Mouse (Mus musculus): ENCODE measurements around the gene Npepps. TPM values are rescaled to one million over a fixed set of nuclear protein-coding genes. Genes with fewer than 3 reads are reported as not detected.
"Not testable (repeated sequence)": the region's sequence is repeated elsewhere in the genome, so short reads cannot be mapped to it uniquely, and the experiment has no call there.

Gene Npepps
- polyA plus RNA-seq, 1 experiment: 97.4 TPM

DNA sequence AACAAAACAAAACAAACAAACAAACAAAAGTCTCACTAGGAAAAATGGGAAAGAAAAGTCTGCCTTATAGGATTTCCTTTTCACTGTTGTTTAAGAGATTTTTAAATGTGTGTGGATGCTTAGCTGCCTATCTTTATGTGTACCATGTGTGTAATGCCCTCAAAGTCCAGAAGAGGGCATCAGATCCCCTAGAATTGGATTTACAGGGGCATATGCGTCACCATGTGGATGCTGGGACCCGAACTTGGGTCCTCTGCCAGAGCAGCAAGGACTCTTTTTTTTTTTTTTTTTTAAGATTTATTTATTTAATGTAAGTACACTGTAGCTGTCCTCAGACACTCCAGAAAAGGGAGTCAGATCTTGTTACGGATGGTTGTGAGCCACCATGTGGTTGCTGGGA is 33.7 kb upstream of the Npepps start:
- 0 out of 2 replicates have a peak, but pooled peaks have one; percentile 13 for TF ChIP-seq CTCF (IDR thresholded peaks at IDR 0.05; ENCODE audit: borderline replicate concordance, insufficient read depth, low read depth, low read length)
- TF ChIP-seq POLR2A (IDR thresholded peaks at IDR 0.05; ENCODE audit: borderline replicate concordance, insufficient read depth, low read length): no peak
- H3K27ac ChIP-seq (ENCODE audit: insufficient read depth, low read length): no peak overlapping the region
- 88% methylated on average over 3 of the region's 3 CpGs for WGBS
- no peaks in the 10 kb centered on the region for H3K27me3 ChIP-seq (ENCODE audit: control insufficient read depth, insufficient read depth, low read length)
- DNase-seq: no peak
- no peak overlapping the region for H3K4me3 ChIP-seq (replicated peaks; ENCODE audit: insufficient read depth, low read depth, low read length)
- 0 out of 2 replicates have a peak, but pooled peaks cover 4% of the 10 kb centered on the region for H3K4me1 ChIP-seq (ENCODE audit: control insufficient read depth, insufficient read depth, low read length)

DNA sequence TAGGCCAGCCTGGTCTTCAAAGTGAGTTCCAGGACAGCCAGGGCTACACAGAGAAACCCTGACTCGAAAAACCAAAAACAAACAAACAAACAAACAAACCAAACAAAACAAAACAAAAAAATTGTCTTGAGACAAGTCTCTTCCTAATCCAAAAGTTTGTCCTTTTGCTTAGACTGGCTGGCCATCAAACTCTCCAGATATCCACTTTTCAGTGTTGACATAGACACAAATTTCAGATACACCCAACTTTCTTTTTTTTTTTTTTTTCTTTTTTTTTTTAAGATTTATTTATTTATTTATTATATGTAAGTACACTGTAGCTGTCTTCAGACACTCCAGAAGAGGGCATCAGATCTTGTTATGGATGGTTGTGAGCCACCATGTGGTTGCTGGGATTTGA is 32.4 kb upstream of the Npepps start:
- H3K4me1 ChIP-seq (ENCODE audit: control insufficient read depth, insufficient read depth, low read length); H3K27ac ChIP-seq (ENCODE audit: insufficient read depth, low read length); H3K27me3 ChIP-seq (ENCODE audit: control insufficient read depth, insufficient read depth, low read length); DNase-seq; H3K4me3 ChIP-seq (replicated peaks; ENCODE audit: insufficient read depth, low read depth, low read length): not testable (repeated sequence)
- WGBS: 97% methylated on average over 1 of the region's 1 CpGs

DNA sequence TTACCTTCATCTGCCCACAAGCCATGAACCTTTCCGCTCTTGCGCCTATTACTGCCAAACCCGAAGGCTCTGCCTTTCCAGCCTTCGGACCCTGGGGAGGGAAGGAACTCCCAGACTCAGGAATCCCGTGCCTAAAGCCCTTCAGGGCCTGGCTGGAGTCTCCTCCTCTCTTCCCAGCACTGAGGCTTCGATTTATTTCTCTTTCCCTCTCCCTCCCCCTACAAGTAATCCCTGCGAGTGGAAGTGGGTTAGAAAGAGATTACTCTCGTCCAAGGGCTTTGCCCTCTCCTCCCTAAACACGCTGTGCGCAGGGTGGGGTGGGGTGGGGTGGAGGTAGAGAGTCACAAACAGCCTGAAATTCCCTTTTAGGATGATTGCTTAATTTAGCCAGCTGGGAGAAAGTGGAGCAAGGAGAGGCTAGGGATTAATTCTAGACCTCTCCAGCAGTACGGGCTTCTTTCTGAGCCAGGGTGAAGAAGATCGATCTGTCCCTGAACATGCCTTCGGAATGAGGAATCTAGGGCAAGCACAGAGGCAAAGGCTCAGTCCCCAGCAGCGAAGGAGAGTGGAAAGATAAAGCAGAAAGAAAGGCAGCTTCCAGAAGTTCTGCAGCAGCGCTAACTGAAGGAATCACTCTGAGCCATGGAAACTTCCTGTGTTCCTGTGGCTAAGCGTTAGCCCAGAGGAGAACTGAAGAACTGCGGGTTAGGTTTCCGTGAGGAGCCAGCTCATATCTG is 30.6 kb upstream of the Npepps start:
- DNase-seq: peak in 1 of 2 experiments; percentile 44
- Histone ChIP-seq H3K4me3 (replicated peaks; ENCODE audit: insufficient read depth, low read depth, low read length) (peak overlapping the region; percentile 49), H3K27ac (ENCODE audit: insufficient read depth, low read length) (0 out of 2 replicates have a peak overlapping the region, but pooled peaks have one; percentile 16), H3K4me1 (ENCODE audit: control insufficient read depth, insufficient read depth, low read length) (0 out of 2 replicates have a peak, but pooled peaks cover 4% of the 10 kb centered on the region), H3K27me3 (ENCODE audit: control insufficient read depth, insufficient read depth, low read length) (no peaks in the 10 kb centered on the region)
- 14% methylated on average over 18 of the region's 18 CpGs for WGBS
- no peak for TF ChIP-seq CTCF (IDR thresholded peaks at IDR 0.05; ENCODE audit: borderline replicate concordance, insufficient read depth, low read depth, low read length)
- no peak for TF ChIP-seq POLR2A (IDR thresholded peaks at IDR 0.05; ENCODE audit: borderline replicate concordance, insufficient read depth, low read length)

DNA sequence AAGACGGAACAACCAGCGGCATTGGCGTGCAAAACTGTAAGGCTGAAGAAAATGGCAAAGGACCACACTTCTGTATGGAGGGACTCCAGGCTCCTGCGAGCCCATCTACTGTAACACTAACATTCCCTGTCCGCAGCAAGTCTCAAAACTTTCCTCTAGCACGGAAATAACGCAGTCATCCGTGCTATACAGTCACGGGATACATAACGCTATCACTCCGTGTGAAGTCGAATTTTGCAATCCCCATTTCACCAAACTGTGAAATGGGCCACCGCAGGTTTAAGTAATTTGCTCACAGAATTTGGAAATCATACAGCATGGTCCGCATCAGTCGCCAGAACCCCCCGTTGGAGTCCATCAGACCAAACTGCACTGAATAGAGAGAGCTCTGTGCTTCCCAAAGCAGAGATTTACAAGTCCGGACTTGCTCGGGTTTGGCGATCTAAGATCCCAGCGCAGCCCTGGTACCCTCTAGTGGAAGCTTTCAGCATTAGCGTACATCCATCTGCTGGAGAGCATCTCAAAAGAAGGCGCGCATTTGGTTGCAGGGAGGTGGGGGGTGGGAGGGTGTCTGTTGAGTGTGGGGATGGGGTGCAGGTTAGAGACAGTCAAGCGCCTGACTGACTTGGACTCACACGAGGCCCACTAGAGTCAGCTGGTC is 29.6 kb upstream of the Npepps start:
- H3K4me3 ChIP-seq (replicated peaks; ENCODE audit: insufficient read depth, low read depth, low read length): peak overlapping the region; percentile 67
- WGBS: under 1% methylated on average over 25 of the region's 25 CpGs
- no peaks in the 10 kb centered on the region for H3K27me3 ChIP-seq (ENCODE audit: control insufficient read depth, insufficient read depth, low read length)
- peak; percentile 84 to 86 for DNase-seq
- 0 out of 2 replicates have a peak, but pooled peaks cover 4% of the 10 kb centered on the region for H3K4me1 ChIP-seq (ENCODE audit: control insufficient read depth, insufficient read depth, low read length)
- H3K27ac ChIP-seq (ENCODE audit: insufficient read depth, low read length): peak overlapping the region; percentile 29; the same call in 1 of the 2 replicates
- TF ChIP-seq CTCF (IDR thresholded peaks at IDR 0.05; ENCODE audit: borderline replicate concordance, insufficient read depth, low read depth, low read length) (peak; percentile 85), POLR2A (IDR thresholded peaks at IDR 0.05; ENCODE audit: borderline replicate concordance, insufficient read depth, low read length) (no peak)

DNA sequence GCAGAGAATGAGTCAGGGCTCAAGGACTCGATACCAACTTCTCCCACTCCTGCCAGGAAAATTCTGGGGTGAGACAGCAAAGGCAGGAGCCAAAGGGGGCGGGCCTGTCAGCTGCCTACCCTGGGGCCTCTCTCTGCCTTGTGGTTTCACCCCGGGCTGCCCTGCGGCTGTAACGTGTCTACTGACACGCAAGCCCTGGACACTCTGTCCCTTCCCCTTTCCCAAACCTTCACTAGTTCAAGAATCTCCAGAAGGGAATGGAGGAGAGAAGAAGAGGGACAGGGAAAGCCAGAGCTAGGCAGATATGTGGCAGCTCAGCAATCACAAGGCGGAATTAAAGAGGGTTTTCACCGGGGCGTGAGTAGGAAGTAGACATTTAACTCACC is 29.0 kb upstream of the Npepps start:
- Histone ChIP-seq H3K4me1 (ENCODE audit: control insufficient read depth, insufficient read depth, low read length) (0 out of 2 replicates have a peak, but pooled peaks cover 4% of the 10 kb centered on the region), H3K4me3 (replicated peaks; ENCODE audit: insufficient read depth, low read depth, low read length) (peak overlapping the region; percentile 67), H3K27ac (ENCODE audit: insufficient read depth, low read length) (peak overlapping the region; percentile 29; the same call in 1 of the 2 replicates), H3K27me3 (ENCODE audit: control insufficient read depth, insufficient read depth, low read length) (no peaks in the 10 kb centered on the region)
- DNase-seq: peak; percentile 57 to 66
- WGBS: 2% methylated on average over 9 of the region's 9 CpGs
- no peak for TF ChIP-seq CTCF (IDR thresholded peaks at IDR 0.05; ENCODE audit: borderline replicate concordance, insufficient read depth, low read depth, low read length)

DNA sequence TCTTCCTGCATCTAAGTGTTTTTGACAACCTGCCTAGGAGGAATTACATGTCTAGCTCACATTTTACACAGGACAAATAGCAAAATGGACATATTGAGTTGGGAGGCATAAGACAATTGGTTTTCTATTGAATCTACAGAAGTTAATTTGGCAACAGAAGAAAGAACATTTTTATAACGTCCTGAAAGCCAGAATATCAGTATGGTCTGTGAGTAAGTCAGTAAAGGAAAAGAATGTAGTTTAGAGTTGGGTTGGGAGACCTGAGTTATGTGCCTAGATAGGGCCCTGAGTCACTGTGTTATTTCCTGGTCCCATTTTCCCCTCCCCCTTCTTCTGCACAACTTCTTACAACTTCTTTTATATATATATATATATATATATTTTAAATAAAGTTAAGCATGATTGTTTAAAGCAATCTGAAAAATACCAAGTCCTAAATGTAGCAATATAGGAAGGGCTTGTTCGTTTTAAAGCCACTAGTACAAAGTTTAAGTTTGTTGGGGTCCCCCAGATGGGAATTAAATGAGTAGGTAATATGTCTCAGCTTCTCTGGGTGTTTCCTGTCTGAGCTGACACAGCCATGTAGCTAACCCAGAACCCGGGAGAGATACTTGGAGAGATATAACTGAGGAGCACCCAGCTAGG is 28.5 kb upstream of the Npepps start:
- no peak for DNase-seq
- WGBS: 66% methylated on average over 3 of the region's 3 CpGs

DNA sequence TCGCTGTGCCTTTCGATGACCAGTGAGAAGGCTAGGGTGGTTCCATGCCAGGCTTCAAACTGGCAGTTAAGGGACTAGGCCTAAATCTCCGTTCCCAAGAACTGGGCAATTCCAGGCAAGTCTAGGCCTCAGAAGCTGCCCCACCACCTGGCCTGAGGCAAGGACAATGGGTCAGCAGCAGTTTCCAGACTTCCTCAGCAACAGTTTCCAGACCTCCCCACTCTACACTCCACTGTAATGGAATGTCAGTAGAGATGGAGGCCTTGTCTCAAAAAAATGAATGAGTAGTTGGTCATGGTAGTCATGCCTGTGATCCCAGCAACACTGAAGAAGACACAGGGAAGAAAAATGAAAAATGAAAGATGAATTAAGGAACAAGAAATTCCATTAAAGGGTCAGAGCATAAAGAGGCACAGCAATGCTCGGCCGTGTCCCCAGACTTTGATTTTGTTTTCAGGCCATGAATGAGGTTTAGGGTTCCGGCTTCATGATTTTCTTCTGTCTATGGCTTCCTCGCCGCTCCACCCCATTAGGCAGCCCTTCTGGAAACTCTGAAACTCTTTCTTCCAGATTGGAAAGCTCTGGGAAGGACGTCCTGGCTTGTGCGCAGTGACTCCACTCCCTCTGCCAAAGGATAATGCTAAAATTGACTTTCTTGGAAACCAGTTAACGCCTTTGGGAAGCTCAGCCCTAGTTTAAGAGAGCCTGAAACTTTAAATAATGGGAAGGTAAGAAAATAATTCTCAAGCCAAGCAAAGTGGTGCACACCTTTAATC is 27.0 kb upstream of the Npepps start:
- H3K27me3 ChIP-seq (ENCODE audit: control insufficient read depth, insufficient read depth, low read length): no peaks in the 10 kb centered on the region
- TF ChIP-seq CTCF (IDR thresholded peaks at IDR 0.05; ENCODE audit: borderline replicate concordance, insufficient read depth, low read depth, low read length) (no peak), POLR2A (IDR thresholded peaks at IDR 0.05; ENCODE audit: borderline replicate concordance, insufficient read depth, low read length) (no peak)
- H3K4me3 ChIP-seq (replicated peaks; ENCODE audit: insufficient read depth, low read depth, low read length): no peak overlapping the region
- no peak overlapping the region for H3K27ac ChIP-seq (ENCODE audit: insufficient read depth, low read length)
- 0 out of 2 replicates have a peak, but pooled peaks cover 4% of the 10 kb centered on the region for H3K4me1 ChIP-seq (ENCODE audit: control insufficient read depth, insufficient read depth, low read length)
- no peak for DNase-seq
- WGBS: 91% methylated on average over 11 of the region's 11 CpGs

More for the DNA sequence above, 28.5 kb upstream of the Npepps start:
- Histone ChIP-seq H3K27ac (ENCODE audit: insufficient read depth, low read length) (no peak overlapping the region), H3K4me1 (ENCODE audit: control insufficient read depth, insufficient read depth, low read length) (0 out of 2 replicates have a peak, but pooled peaks cover 4% of the 10 kb centered on the region), H3K27me3 (ENCODE audit: control insufficient read depth, insufficient read depth, low read length) (no peaks in the 10 kb centered on the region), H3K4me3 (replicated peaks; ENCODE audit: insufficient read depth, low read depth, low read length) (no peak overlapping the region)
- TF ChIP-seq CTCF (IDR thresholded peaks at IDR 0.05; ENCODE audit: borderline replicate concordance, insufficient read depth, low read depth, low read length) (no peak), POLR2A (IDR thresholded peaks at IDR 0.05; ENCODE audit: borderline replicate concordance, insufficient read depth, low read length) (no peak)

Measured in cerebellum, adult 2 months (tissue).